Mouse (Mus musculus) adrenal gland, postnatal 36 days (tissue): ENCODE data around the gene Phrf1. TPM values are rescaled to one million over a fixed set of nuclear protein-coding genes. Genes with fewer than 3 reads are reported as not detected.

Experiments used
- DNase-seq, 2 experiments: peaks; one replicate each; pipeline ENCODE4 v3.0.0; 2021; ENCODE audit warnings: mixed read lengths in 1 of 2
- long read RNA-seq, 2 experiments: library from polyadenylated mRNA; stranded (forward); transcript quantifications; one replicate each; pipeline ENCODE4 v2.0.0; 2021; ENCODE audit warnings: borderline sequencing depth in 2 of 2
- total RNA-seq, 2 experiments: library from RNA; stranded (reverse); gene quantifications; 2 replicates each; pipeline ENCODE4 v1.2.3; 2021

The Phrf1 gene
- total RNA-seq = 10 to 100 TPM; 70.5 to 89.3 TPM
- long read RNA-seq, experiment 1, full-length matches to known transcripts = 4 of 16 reads
- long read RNA-seq, experiment 1, partial matches to known transcripts = 8 of 16 reads
- long read RNA-seq, experiment 1, other reads (novel, unspliced or antisense) = 4 of 16 reads
- long read RNA-seq, experiment 2, full-length matches to known transcripts = 1 of 8 reads
- long read RNA-seq, experiment 2, partial matches to known transcripts = 1 of 8 reads
- long read RNA-seq, experiment 2, other reads (novel, unspliced or antisense) = 6 of 8 reads

DNA sequence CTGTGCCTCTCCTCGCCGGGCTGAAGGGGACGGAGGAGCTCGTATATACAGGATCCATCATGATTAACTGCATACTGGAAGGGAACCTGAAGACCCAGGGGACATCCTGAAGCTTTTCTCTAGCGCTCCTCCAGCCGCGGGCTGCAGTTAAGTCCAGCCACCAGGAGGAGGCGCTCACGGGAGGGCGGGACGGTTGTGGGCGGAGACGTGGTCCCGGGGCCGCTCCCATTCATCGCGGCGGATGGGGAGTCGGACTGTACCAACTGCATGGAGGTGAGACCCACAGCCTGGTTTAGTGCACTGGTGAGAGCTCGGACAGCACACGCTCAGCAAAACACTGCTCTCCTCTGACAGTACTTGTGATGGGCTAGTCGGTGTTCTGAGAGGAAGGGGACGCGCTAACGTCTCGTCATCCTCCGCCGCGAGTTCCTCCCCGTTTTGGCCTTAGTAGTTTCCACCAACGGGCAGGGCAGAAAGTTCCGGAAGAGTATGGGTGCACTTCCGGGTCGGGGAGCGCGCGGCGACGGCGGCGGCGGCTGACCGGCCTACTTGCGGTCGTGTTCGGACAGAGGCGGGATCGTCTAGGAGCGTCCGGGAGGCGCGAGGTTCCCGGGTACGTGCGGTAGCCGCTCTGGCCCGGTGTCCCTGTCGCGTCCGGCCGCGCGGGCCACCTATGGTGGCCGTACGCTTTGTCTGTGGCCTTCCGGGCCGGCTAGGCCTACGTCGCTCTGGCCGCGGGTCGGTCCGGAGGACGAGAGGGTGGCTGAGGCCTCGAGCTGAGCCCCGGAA, at the start of gene Phrf1:
TSS of gene Phrf1 (plus strand) at position 506 of the 789 bp plus-strand sequence.
- DNase-seq = peak; percentile 93

DNA sequence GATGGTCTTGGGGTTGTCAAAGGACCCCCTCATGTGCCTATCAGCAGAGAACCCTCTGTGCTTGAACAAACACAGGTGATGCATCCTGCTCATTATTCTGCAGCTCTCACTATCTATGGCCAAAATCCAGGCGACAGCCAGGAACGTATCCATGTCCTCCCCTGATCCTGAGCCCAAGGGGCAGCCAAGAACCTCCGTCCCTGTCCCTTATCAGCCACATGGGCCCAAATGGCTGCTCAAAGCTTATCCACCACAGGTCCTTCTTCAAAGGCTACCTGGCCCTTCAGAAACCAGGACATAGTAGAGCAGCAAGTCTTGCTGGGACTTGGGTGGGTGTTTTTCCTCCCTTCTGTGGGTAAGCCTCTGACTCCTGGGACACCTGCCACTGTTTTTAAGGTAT, 40.4 kb upstream of the Phrf1 start:
- DNase-seq = no peak

DNA sequence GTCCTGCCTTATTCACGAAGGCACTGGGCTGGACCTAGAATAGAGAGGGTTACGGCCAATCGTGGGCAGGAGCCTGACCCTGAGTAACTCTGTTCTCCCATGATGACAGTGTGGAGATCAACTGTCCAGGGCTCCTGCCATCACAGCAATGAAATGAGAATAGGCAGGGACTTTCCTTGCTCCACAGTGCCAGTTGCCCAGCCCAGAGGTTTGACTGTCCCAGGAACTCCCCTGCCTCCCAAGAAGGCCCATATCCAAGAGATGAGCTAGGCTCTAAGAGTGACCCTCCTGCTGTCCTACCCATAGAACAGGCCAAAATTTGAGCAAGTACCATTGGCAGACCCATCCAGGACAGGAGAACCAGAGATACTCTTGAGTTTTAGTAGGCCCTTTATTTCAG, 39.9 kb upstream of the Phrf1 start:
- DNase-seq = no peak

DNA sequence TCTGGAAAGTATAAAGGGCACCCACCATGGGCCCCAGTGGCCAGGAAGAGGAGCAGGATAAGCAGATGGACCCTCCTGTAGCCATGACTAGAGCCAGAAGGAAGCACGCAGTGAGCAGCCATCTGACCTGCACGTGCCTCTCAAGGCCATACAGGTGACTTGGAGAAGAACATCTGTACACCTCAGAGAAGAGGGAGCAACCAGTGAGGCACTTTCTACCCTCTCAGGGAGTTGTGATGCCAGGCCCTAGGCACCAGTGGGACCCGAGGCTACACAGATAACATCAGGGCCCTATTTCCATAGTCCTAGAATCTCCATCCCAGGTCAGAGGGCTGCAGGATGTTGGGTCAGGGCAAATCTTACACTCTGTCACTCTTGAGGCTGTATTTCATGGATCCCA, 38.4 kb upstream of the Phrf1 start:
- DNase-seq = no peak

DNA sequence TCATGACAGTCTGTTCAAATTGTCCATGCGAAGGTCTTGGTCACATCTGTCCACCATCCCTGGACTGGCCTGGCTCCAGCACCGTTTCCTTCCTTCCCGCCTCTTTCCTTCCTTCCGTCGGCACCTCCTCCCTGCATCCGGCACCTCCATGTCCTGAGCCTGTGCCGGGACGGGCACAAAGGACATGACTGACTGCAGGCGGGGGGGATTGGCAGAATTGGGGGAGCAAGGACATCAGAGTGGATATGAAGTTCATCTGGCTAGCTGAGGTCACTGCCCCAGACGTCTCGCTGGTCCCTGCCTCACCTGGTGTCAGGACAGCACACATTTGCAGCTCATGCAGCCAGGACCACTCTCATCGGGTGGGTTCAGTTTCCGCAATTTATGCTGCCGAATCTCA, 37.5 kb upstream of the Phrf1 start:
- peak; percentile 40 to 56 for DNase-seq

DNA sequence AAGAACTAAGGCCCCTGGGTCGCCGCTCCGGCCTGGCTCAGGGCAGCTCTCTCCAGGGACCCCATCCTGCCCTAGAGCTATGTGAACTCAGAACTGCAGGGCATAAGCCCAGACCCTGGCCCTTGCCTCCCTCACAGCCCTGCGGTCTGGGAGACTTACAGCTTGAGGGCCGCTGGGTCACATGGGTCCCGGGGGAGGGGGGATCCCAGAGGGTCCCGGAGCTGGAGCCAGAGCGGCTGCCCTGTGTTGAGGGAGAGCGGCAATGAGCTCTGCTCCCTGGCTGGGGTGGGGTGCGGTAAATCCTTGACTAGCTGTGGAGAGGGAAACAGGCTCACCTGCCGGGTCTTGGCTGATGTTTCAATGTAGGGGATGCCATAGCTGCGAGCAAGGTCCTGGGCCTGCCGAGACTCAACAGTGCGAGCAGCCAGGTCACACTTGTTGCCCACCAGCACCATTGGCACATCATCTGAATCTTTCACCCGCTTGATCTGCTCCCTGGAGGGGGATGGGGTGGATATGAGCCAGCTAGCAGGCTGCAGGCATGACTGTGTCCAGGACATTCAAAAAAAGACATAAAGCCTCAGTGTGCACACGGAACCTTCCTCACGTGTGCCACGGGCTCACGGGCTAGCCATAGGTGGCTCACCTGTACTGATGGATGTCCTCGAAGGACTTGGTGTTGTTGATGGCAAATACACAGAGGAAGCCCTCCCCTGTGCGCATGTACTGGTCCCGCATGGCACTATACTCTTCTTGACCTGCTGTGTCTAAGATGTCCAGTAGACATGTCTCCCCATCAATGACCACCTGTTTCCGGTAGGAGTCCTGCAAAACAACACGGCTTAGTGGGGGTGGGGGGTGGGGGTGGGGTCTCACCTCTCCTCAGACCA, 36.5 kb upstream of the Phrf1 start:
- no peak for DNase-seq

DNA sequence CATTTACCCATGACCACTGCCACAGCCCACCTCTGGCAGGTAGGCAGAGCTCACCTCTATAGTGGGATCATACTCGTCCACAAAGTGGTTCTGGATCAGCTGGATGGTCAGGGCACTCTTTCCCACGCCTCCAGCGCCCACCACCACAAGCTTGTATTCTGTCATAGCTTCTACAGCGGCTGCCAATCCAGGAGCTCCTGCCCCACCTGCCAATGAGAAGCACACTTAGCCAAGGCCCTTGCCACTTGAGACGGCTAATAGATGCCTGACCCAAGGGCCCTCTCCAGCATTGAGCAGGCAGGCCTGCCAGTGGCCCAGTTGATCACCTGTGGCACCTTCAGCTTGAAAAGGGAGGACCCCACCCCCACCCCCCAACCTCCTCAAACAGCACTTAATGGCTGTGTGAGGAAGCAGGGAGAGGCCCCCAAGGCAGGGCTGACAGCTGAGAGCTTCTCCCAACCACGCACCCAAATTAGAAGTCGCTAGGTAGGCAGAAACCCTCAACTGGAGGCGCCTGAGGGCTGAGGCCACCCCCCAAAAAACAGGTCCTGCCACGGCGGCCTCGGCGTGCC, 35.7 kb upstream of the Phrf1 start:
- DNase-seq = no peak

DNA sequence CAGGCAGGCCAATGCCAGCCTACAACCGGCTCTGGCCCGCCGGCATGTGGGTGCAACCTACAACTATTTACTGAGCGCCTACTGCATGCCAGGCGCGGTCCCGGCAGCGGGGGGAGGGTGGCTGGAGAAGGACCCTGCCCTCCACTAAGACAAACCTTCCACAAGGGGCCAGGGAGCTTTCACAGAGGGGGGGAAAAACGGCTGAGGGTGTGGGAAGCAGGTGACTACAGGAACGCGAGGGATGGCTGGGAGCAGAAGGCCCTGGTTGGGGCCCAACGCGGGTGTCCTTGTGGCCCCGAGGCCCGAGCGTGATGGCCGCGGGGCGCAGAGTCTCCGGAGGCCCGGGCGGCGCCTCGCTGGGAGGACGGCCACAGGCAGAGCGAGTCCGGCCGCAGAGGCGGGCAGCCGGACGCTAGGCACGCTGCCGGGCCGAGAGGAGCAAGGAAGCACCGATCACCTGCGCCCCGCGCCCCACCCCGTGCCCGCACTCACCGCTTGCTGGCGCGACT, 35.2 kb upstream of the Phrf1 start:
- peak; percentile 50 to 71 for DNase-seq

DNA sequence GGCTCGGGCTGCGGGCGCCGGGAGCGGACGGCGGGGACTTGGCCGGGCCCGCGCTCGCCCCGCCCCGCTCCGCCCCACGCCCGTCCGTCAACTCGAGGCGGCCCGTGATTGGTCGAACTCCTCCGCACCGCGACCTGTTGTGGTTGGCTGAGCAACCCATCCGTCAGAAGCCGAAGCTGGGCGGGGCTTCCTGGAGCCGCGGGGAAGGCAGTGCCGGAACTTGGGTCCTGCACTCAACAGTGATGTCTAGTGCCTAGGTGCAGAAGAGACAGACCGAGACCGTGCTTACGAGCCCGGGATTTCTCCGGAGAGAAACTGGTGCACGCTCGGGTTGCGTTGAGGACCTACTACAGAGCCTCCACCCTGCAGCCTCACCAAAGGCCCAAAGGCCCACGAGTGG, 34.6 kb upstream of the Phrf1 start, which contains the start of the genes Hras and Lrrc56:
TSS of gene Hras (minus strand) at position 58 of the 400 bp plus-strand sequence.
TSS of gene Lrrc56 (plus strand) at position 210 of the 400 bp plus-strand sequence.
- peak; percentile 98 to 99 for DNase-seq

DNA sequence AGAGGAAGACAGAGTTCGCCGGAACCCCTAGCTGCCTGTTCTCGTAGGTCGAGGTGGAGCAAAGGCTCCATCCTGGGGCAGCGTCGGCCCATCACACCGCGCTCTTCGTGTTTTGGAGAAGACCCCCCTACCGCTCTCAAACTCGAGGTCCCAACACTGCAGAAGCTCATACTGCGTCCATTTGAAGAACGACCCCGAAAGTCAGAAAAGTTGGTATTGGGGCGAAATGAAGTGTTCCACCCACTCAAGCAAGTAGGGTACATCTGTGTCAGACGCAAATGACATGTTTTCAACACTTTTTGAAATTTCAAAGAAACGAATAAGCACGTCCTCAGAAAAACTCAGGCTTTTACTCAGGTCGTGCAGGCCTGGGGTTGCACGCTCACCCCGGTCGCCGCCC, 34.2 kb upstream of the Phrf1 start:
- no peak for DNase-seq

DNA sequence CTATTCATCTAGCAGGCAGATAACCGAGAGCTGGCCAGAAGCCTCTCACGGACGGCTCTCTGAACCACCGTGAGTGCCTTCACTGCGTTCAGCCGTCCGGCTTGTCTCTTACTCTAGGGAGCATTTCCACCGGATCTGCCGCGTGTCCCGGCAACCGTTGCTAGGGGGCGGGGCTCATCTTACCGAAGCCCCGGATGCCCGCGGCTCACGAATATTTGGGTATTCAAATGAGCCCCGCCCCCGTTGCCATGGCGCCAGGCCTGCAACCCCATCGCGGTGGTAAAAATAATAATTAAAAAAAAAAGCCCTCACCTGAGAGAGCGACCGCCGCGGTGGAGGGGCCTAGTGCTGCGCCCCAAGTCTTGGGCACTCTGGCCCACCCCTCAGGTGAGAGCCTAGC, 33.8 kb upstream of the Phrf1 start:
- DNase-seq = peak; percentile 92 to 95

DNA sequence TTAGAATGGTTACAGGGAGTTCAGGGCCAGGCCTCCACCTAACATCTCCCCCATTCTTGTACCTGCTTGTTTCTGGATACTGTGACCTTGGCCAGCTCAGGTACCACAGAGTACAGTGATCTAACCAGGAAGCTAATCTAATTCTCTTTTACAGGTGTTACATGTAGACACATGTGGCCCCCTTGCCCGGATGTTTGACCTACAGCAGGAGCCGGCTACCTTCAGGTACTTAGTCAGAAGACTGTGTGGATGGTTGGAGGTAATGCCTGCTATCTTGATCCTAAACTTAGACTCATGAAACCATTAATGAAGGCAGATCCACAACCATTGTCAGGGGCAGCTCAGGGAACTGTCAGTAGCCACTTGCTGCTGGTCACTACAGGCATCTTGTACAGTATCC, 32.8 kb upstream of the Phrf1 start:
- DNase-seq = no peak

DNA sequence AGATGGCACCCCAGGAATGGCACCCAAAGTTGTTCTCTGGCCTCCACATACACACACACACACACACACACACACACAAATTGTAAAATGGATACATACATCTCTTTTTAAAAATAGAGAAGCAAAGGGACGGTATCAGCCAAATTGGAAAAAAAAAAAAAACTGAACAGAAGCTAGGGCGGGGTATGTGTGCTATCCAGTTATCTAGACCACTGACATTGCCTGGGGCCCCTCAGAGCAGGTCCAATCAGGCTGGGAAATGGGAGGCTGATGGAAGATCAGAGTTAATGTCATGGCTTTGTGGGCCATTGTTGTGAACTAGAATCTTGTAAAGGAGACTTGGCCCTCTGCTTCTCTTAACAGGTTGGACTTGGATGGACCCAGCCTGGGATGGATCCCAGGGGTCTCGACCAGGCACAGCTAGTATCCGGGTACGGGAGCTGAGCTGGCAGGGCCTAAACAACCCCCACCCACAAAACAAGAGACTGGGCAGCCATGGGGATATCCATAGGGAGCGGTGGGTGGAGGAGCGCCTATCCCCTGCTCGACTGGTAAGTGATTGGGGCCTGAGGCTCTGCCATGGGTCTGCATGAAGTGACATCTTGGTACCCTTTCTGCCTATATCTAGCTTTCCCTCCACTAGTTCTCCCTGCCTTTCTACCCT, 31.8 kb upstream of the Phrf1 start:
- DNase-seq = no peak

DNA sequence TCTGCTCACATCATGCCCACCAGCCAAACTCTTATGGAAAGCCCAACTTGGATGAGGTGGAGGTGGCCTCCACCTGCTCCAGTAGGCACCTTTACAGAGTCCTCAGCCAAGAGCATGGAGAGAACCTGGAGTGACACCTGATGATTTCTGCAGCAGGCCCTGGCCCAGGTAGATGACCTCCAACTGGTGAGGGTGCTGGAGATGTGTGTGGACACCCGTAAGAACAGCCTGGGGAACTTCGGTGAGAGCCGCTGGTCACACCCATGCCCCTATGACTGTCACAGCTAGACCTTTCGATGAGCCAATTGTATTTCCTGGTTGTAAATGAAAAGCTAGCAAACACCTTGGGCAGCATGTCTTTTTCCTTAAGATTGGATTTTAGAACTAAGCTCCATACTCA, 30.5 kb upstream of the Phrf1 start:
- no peak for DNase-seq

DNA sequence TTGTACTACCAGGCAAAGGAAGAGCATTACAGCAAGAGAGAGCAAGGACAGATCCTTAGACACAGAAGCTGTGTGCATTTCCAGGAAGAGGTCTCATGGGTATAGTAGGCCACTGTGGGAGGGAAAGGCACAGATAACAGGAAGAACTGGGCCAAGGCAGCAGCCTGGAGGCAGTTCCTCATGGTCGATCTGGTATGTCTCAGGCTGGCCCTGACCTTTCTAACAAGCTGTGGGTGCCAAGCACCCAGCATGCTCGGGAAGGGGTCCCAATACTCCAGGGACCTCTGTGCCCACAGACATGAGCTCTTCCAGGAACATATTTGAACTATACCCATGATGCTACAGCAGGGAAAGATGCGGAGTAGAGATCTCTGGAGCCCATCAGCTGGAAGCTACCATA, 24.0 kb upstream of the Phrf1 start:
- DNase-seq = no peak

DNA sequence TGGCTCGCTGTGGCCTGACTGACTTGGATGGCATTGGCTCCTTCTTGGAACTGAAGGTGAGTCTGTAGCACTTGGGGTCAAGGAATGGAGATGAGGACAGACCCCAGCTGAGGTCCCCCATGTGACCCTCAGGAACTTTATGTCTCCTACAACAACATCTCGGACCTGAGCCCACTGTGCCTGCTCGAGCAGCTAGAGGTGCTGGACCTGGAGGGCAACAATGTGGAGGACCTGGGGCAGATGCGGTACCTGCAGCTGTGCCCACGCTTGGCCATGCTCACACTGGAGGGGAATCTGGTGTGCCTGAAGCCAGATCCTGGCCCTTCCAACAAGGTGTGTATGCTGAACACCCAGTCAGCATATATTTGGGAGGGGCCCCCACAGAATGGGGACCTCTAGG, 23.1 kb upstream of the Phrf1 start:
- no peak for DNase-seq

DNA sequence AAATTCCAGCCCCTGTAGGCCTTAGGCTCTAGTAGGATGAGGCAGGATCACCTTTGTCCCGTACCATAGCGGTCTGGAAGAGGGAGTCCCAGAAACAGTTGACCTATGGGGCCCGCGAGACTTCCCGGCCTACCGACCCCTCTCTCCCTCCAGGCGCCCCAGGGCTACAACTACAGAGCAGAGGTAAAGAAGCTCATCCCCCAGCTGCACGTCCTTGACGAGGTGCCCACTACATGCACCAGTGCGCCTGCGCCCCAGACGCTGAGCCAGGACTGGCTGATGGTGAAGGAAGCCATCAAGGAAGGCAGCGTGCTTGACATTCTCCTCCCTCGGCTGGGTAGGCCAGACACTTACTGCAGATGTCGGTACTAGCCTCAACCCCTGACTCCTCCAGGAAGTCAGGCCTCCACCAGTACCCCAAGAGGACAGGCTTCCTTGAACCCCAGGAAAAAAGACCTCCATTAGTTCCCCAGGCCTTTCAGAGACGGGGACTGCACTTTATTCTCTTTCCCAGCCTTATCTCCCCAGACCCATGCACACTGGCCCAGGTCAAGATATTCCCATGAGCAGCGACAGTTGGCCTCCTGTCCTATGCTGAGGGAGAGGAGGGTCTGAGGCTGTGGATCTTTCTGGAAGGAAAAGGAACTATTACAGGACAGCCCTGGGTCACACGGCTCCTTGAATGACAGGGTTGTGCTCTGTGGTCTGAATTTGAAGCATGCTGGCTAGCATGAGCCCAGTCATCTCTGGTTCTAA, 22.2 kb upstream of the Phrf1 start:
- DNase-seq = no peak

DNA sequence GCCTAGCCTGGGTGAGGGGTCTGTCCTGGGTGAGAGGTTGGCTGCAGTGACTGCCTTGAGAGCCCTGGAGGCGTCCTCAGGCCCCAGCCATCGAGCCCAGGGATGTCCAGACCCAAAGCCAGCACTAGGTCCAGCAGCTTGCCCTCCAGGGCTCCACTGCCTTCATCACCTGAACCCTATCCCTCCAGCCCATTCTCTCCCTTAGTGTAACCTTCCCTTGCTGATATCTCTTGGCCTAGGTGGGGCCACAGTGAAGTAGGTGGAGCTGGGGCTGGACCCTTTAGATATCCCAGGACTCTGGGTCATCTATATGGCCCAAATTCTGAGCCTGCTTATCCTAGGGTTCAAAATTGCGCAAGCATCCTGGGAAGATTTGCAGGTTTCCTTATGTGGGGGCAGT, 19.1 kb upstream of the Phrf1 start:
- DNase-seq = no peak

DNA sequence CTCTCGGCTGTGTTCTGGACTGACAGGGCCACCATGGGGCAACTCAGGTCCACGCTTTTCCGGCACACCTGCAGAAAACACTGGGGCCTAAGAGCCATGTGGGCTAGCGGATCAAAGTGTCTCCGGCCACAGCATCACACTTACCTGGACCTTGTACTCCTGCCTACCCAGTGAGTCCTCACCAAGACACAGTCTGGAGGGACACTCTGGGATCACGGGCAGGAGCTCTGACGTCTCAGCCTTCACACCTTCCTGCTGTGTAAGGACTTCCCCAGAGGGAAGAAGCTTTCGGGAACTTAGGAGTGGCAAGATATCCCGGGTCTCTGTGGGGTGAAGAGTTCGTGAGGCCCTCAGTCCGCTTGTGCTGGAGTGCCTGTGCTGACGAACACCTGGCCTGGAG, 18.4 kb upstream of the Phrf1 start:
- DNase-seq = no peak

DNA sequence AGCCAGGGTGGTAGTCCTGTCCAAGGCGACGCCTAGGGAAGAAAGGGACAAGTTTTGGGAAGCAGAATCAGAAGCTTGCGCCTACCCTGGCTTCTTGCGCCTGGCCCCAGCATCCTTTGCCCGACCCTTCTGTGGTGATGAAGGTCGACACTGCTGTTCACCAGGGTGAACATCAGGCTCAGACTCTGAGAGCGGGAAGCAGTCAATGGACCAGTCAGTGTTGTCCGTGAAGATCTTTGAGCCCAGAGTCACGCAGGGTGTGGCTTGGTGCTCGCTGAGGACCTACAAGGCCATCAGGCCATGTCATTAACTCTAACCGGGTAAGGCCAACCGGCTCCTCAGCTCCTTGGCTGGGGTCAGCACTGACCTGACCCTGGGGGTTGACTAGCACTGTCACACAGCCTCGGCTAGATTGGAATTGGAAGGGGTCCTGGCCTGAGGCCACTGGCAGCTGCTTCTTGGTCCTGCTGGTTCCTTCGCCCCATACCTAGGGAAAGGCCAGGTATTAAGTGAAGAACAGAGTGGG, 17.9 kb upstream of the Phrf1 start:
- no peak for DNase-seq
